Mouse (Mus musculus): Measurements from ENCODE around the gene Cab39l. TPM values are rescaled to one million over a fixed set of nuclear protein-coding genes. Genes with fewer than 3 reads are reported as not detected.

The Cab39l gene
- total and polyA plus RNA-seq, 3 experiments: 19.9 to 49.2 (median 33.1) TPM

DNA sequence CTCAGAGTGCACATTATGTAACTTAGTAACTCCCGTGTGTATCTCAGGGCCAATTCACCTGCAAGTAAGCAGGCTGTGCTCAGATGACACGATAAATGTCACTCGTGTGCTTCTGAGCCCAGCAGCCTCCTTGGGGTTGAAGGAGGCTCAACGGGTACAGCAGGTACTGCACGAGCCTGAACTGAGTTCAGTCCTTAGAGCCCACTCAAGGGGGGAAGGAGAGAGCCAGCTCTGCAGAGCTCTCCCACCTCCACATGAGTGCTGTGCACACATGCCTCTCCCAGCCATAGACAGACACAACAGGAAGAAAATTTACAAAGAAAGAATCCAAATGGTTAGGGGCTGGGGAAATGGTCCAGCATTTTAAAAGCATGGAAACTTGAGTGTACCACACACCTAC, 85.1 kb downstream of the Cab39l start:
- no peaks in the 10 kb centered on the region for H3K27me3 ChIP-seq (replicated peaks)
- TF ChIP-seq MXI1 (IDR thresholded peaks at IDR 0.05; ENCODE audit: low read depth, low read length): no peak
- TF ChIP-seq UBTF (IDR thresholded peaks at IDR 0.05; ENCODE audit: low read depth, low read length): no peak
- no peak for TF ChIP-seq ZC3H11A (IDR thresholded peaks at IDR 0.05; ENCODE audit: low read depth, low read length)
- TF ChIP-seq MAZ (IDR thresholded peaks at IDR 0.05; ENCODE audit: low read depth, low read length): no peak
- no peak for TF ChIP-seq USF1 (IDR thresholded peaks at IDR 0.05; ENCODE audit: low read depth, low read length)
- no peak for TF ChIP-seq MAFK (IDR thresholded peaks at IDR 0.05; ENCODE audit: insufficient replicate concordance, low read length)
- TF ChIP-seq EP300 (IDR thresholded peaks at IDR 0.05; ENCODE audit: low read length): no peak
- TF ChIP-seq POLR2A (IDR thresholded peaks at IDR 0.05; ENCODE audit: low read depth, low read length): no peak
- no peak for TF ChIP-seq HCFC1 (IDR thresholded peaks at IDR 0.05; ENCODE audit: low read depth, low read length)
- TF ChIP-seq JUND (conservative IDR thresholded peaks at IDR 0.05; ENCODE audit: low read depth, low read length): no peak
- TF ChIP-seq ZMIZ1 (IDR thresholded peaks at IDR 0.05; ENCODE audit: low read depth, low read length): no peak
- TF ChIP-seq USF2 (conservative IDR thresholded peaks at IDR 0.05; ENCODE audit: low read depth, low read length): no peak
- no peak for TF ChIP-seq PAX5 (IDR thresholded peaks at IDR 0.05; ENCODE audit: low read length)
- H3K9ac ChIP-seq (ENCODE audit: insufficient read depth, low read depth): no peak overlapping the region
- peaks cover 17 to 49% of the 10 kb centered on the region in 2 experiments for H3K36me3 ChIP-seq (replicated peaks in 1 of 2; ENCODE audit: control insufficient read depth in 1 of 2, insufficient read depth in 1 of 2, low read length in 1 of 2)
- dilution Hi-C loops (cut with MboI; ENCODE audit: extremely low pct_ligation_motif_present, extremely low pct_unique_long_range_greater_than_20kb, low sequenced_read_pairs) (no loop called here), in situ Hi-C loops (cut with MboI; ENCODE audit: low pct_ligation_motif_present, low pct_unique_long_range_greater_than_20kb, low sequenced_read_pairs) (no loop called here)
- H3K4me2 ChIP-seq (ENCODE audit: insufficient read depth, low read depth, poor library complexity, severe bottlenecking): no peak overlapping the region
- DNase-seq (ENCODE audit: extremely low read depth): no peak
- no peaks in the 10 kb centered on the region for H3K9me3 ChIP-seq (replicated peaks; ENCODE audit: low read length)
- H3K4me1 ChIP-seq (ENCODE audit: control insufficient read depth in 1 of 2, insufficient read depth in 2 of 2): peaks cover 0 to 12% of the 10 kb centered on the region in 2 experiments; a peak in 2 of 4 replicates
- no peaks in the 10 kb centered on the region for H3K79me2 ChIP-seq (replicated peaks; ENCODE audit: control insufficient read depth, extremely low read depth, insufficient read depth, poor library complexity, severe bottlenecking)
- H3K27ac ChIP-seq (ENCODE audit: insufficient read depth, low read depth): no peak overlapping the region
- H3K4me3 ChIP-seq (replicated peaks in 1 of 3; ENCODE audit: low read depth in 2 of 3, low read length in 2 of 3, poor library complexity in 1 of 3): no peak overlapping the region

DNA sequence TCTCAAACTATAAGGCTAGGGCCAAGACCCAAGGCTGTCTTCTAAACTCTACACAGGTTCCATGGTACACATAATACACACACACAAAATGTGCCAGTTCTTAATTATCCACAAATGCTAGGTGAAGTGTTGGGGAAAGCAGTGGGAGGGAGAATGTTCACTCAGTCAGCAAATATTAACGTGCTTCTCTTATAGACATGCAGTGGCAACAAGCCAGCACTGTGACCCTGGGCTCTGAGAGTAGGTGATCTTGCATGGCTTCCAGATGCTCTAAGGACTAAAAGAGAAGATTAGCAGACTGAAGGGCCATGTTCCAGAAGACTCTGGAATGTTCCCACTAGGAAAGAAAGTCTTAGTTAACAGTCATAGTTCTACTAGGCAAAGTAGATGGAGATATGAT, 90.0 kb downstream of the Cab39l start:
- dilution Hi-C loops (cut with MboI; ENCODE audit: extremely low pct_ligation_motif_present, extremely low pct_unique_long_range_greater_than_20kb, low sequenced_read_pairs): no loop called here
- in situ Hi-C loops (cut with MboI; ENCODE audit: low pct_ligation_motif_present, low pct_unique_long_range_greater_than_20kb, low sequenced_read_pairs): no loop called here
- no peaks in the 10 kb centered on the region for H3K27me3 ChIP-seq (replicated peaks)

More for the DNA sequence above, 90.0 kb downstream of the Cab39l start:
- H3K9me3 ChIP-seq (replicated peaks; ENCODE audit: low read length): no peaks in the 10 kb centered on the region
- H3K4me3 ChIP-seq (replicated peaks in 1 of 3; ENCODE audit: low read depth in 2 of 3, low read length in 2 of 3, poor library complexity in 1 of 3): no peak overlapping the region
- H3K27ac ChIP-seq (ENCODE audit: insufficient read depth, low read depth): no peak overlapping the region
- H3K4me1 ChIP-seq (ENCODE audit: control insufficient read depth in 1 of 2, insufficient read depth in 2 of 2): peaks cover 0 to 12% of the 10 kb centered on the region in 2 experiments; a peak in 2 of 4 replicates
- no peak for TF ChIP-seq MAX (IDR thresholded peaks at IDR 0.05; ENCODE audit: low read length)
- TF ChIP-seq E2F4 (IDR thresholded peaks at IDR 0.05; ENCODE audit: insufficient replicate concordance, low read depth, low read length): no peak
- no peak for TF ChIP-seq EP300 (IDR thresholded peaks at IDR 0.05; ENCODE audit: low read length)
- no peak for TF ChIP-seq USF2 (conservative IDR thresholded peaks at IDR 0.05; ENCODE audit: low read depth, low read length)
- no peak for TF ChIP-seq POLR2AphosphoS2 (IDR thresholded peaks at IDR 0.05; ENCODE audit: low read depth, low read length)
- no peak for TF ChIP-seq NRF1 (IDR thresholded peaks at IDR 0.05; ENCODE audit: low read depth, low read length)
- TF ChIP-seq SMC3 (IDR thresholded peaks at IDR 0.05; ENCODE audit: low read depth, low read length): no peak
- no peak for TF ChIP-seq BHLHE40 (IDR thresholded peaks at IDR 0.05; ENCODE audit: low read depth, low read length)
- no peak for TF ChIP-seq RAD21 (IDR thresholded peaks at IDR 0.05; ENCODE audit: low read depth, low read length)
- no peak for TF ChIP-seq NELFE (IDR thresholded peaks at IDR 0.05; ENCODE audit: low read depth, low read length)
- no peak for TF ChIP-seq ZNF384 (IDR thresholded peaks at IDR 0.05; ENCODE audit: low read depth, low read length)
- no peak for TF ChIP-seq MXI1 (IDR thresholded peaks at IDR 0.05; ENCODE audit: low read depth, low read length)
- TF ChIP-seq HCFC1 (IDR thresholded peaks at IDR 0.05; ENCODE audit: low read depth, low read length): no peak
- no peak for TF ChIP-seq ETS1 (conservative IDR thresholded peaks at IDR 0.05; ENCODE audit: low read depth, low read length)
- no peak for TF ChIP-seq ZMIZ1 (IDR thresholded peaks at IDR 0.05; ENCODE audit: low read depth, low read length)
- DNase-seq (ENCODE audit: extremely low read depth): no peak
- H3K9ac ChIP-seq (ENCODE audit: insufficient read depth, low read depth): no peak overlapping the region
- H3K4me2 ChIP-seq (ENCODE audit: insufficient read depth, low read depth, poor library complexity, severe bottlenecking): no peak overlapping the region
- peaks cover 10 to 53% of the 10 kb centered on the region in 2 experiments for H3K36me3 ChIP-seq (replicated peaks in 1 of 2; ENCODE audit: control insufficient read depth in 1 of 2, insufficient read depth in 1 of 2, low read length in 1 of 2)
- 0 out of 2 replicates have a peak, but pooled peaks cover 2% of the 10 kb centered on the region for H3K79me2 ChIP-seq (replicated peaks; ENCODE audit: control insufficient read depth, extremely low read depth, insufficient read depth, poor library complexity, severe bottlenecking)
